Mouse (Mus musculus): ENCODE measurements around the gene Ubr7.

Gene Ubr7

DNA sequence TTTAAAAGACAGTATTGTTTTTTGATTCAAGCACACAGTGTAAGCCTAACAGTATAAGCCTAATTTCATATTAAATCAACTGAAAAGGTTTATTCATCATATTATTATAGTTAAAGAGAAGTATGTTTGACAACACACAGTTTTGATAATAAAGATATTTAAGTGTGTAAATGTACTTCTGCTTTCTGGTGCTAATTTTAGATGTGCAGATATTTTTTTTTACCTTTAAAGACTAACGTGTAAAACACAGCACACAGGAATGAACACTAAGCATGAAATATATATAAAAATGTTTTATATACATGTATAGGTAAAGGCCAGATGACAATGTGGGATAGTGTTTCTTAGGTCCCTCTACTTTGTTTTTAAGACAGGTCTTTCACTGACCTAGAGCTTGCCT, 69.4 kb downstream of the Ubr7 start:
- no peak for DNase-seq (ENCODE audit: low spot score)

Data from ovary, postnatal 10 days (tissue).